Mouse (Mus musculus) testis, postnatal 14 days (tissue): ENCODE results near the gene Gm19345.

ENCODE experiments used
- DNase-seq: peaks from one replicate; pipeline ENCODE4 v3.0.0; 2021; ENCODE audit warnings: low spot score

Gm19345 gene

GRCm38 (mm10) chr7:19829694-19830093 is 22.1 kb upstream of the Gm19345 start:
- no peak for DNase-seq

DNA sequence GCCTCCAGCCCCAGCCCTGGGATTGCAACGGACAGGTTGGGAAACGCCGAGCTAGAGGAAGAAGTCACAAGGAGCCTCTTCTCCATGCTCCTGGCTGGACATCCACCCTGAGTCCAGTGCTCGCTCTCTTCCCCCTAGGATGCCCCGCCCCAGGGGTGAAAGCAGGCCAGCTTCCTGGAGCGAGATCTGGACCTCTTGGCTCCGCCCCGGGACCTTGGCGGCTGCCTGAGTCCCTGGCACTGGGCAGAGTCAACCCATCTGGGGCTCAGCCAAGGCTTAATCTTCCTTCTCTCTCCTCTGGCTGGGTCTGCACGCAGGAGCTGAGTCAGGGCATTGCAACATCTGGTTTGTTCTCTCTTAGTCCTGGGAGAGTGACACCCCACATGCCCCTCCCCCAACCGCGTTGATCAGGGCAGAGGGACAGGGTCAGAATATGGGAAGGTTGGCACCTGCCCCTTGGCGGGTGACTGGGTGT is 21.1 kb upstream of the Gm19345 start:
- DNase-seq: peak; percentile 88

DNA sequence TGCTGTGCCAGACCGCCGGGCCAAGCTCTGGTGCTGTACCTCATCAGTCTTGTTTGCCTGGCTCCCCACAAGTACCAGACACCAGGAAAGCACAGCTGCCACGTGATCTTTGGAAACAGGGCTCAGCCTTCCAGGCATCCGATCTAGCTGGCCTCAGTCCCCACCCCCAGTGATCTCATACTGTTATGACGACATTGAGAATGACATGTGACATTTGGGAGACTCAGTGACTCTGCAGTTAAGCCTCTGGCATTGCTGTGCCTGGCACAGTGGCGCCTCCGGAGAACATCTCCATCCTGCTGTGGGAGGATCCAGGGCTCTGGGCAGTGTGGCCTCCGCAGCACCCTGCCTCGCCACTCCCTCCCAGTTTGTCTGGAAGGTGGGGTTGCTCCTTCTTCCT is 20.0 kb upstream of the Gm19345 start:
- DNase-seq: no peak

DNA sequence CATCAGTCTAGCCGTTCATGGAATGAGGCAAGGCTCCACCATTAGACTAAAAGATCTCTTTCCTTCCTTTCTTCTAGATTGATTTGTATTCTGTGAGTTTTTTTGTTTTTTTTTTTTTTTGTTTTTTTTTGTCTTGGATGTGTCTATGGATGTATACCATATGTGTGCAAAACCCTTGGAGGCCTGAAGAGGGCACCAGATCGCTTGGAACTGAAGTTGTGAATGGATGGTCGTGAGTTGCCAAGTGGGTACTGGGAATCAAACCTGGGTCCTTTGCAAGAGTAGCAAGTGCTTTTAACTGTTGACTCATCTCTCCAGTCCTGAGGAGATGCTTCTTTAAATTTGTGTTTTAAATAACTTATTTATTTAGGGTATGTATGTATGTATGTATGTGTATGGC is 17.7 kb upstream of the Gm19345 start:
- no peak for DNase-seq

DNA sequence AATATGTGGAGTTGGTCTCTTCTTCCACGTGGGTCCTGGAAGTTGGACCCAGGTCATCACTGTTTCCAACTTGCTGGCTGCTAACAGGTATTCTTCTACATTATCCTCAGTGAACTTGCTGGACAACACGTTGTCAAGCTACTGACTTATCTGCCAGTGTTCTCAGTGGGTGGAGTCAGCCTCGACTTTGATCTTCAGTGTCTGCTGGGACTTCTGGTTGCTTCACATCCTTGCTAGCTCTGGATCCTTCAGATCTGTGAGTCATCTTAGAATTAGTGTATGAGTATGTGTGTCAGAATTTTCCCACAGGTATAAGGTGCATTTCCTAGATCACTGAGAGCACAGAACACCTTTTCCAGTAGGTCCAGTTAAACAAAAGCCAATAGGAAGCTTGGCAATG is 15.0 kb upstream of the Gm19345 start:
- DNase-seq: no peak

DNA sequence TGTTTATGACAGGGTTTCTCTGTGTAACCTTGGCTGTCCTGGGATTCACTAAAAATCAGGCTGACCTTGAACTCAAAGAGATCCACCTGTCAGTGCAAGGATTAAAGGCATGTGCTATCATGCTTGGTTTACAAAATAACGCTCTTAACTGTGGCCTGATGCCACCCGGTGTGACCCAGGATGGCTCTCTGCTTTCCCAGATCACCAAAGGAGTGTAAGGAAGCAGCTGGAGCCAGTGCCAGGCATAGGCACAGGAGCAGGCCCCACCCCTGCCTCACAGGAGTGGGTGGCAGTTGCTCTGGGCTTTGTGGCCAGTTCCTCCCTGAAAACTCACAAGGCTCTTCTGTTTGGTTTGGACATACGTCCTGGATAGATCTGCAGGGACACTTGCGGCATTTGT is 11.4 kb upstream of the Gm19345 start:
- DNase-seq: peak; percentile 63

- DNase-seq: no peak
These were observed 10.9 kb upstream of the Gm19345 start for GRCm38 (mm10) chr7:19840936-19841335.

DNA sequence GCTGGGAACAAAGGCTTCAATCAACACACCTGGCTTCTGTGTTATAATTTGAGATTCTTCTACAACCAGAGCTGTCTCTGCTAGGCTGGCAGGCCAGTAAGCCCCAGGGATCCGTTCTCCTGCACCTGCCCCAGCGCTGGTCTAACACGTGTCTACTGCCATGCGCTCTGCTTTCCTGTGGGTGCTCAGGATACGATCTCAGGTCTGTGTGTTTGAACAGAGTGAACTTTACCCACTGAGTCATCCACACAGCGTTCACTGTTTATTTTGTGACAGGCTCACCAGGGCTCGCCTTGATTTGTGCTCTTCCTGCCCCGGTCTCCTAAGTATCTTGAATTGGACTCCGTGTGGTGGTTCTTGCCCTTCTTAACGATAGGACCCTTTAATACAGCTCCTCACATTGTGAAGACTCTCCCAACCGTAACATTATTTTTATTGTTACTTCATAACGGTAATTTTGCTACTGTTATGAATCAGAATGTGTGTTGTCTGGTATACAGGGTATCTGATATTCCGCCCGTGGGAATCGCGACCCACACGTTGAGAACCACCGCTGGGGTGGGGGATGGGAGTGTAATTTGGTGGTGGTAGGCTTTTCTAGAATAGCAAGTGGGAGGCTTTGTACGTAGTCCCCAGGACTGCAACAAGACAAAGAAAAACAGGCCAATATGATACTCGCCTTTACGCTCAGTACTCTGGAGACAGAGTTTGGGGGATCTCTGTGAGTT is 10.0 kb upstream of the Gm19345 start:
- no peak for DNase-seq

DNA sequence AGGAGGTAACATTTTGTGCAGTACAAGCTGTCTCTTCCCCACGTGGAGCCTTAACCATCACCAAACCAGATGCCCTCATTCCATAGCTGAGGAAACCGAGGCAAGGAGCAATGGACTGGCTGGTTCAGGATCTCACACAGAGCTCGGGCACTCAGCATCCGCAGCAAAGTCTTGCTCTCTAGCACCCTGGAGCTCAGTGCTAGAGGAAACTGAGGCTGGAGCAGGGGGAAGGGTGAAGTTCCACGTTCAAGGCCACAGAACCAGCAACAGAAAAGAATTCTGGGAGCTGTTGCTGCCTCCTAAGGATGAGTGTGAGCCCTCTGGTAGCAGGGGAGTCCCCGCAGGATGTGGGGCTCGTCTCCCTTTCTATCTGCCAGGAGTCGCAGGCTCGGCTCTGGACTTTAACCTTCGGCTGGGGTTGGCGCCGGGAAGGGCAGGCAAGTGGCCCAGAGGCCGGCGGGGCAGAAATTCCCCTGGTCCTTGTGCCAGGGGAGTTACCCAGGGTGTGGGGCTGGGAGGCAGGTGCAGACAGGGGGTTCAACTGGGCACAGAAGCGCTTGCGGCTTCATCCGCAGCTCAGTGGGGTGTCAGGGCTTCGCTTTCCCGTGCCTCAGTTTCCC is 8.8 kb upstream of the Gm19345 start:
- DNase-seq: no peak

GRCm38 (mm10) chr7:19843561-19843960 is 8.2 kb upstream of the Gm19345 start:
- peak; percentile 64 for DNase-seq

- DNase-seq: no peak
These were observed 7.2 kb upstream of the Gm19345 start for GRCm38 (mm10) chr7:19844521-19845171.

DNA sequence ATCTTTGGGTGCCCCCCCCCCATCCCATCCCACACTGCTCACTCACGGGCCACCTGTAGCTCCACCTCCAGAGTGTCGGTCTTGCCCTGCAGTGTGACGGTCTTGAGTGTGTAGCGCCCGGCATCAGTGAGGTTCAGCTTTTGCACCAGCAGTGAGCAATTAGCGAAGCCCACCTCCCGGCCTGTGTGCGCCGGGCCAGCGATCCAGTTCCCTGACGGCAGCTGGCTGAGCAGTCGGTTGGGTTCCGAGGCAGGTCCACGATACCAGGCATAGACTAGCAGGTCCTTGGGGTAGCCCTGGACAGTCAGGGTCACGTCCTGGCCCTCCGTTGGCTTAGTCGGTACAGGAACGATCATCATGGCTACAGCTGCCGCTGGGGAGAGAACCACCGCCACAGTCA is 1.7 kb downstream of the Gm19345 start:
- DNase-seq: no peak

GRCm38 (mm10) chr7:19855663-19856062 is 3.9 kb downstream of the Gm19345 start:
- DNase-seq: no peak

- no peak for DNase-seq
These were observed 4.5 kb downstream of the Gm19345 start for GRCm38 (mm10) chr7:19856283-19856682.

GRCm38 (mm10) chr7:19859740-19860139 is 7.9 kb downstream of the Gm19345 start:
- no peak for DNase-seq

DNA sequence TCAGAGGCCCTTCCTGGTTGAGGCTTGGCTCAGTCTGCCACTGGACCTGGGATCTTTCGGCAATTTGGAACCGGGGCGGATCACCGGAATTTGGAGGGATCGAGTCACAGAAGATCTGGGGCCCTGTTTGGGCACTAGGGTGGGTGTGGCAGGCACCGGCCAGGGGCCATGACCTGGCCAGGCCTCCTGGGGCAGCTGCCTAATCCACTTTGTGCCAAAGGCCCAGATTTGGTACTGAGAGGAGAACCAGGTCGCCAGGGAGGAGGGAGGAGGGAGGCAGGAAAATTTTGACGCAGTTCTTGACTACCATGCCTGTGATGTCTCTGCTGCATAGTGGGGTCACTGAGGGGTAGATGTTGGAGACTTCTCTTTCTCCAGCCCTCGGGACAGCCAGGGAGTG is 9.4 kb downstream of the Gm19345 start, which contains the start of gene Ceacam16:
Ceacam16 (minus strand) TSS at position 101 of the 400 bp plus-strand sequence.
- DNase-seq: no peak

GRCm38 (mm10) chr7:19864241-19864640 is 12.4 kb downstream of the Gm19345 start:
- DNase-seq: peak; percentile 73

GRCm38 (mm10) chr7:19865246-19866036 is 13.6 kb downstream of the Gm19345 start:
- DNase-seq: peak; percentile 49

DNA sequence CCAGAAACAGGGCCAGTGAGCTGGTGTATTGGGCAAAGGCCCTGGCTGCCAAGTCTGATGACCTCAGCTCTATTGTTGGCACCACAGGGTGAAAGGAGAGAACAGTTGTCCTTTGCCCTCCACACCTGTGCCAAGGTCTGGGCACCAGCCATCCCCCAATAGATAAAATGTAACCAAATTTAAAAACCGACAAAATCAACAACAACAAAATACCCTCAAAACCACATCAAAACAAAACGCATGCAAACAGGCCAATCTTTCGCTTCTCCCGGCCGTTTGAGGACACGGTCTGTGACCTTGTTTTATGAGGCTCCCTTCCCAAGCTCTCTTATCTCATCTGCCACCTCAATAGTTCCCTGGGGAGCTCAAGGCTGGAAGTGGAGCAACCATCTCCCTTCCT is 14.7 kb downstream of the Gm19345 start:
- no peak for DNase-seq

GRCm38 (mm10) chr7:19867751-19868399 is 16.1 kb downstream of the Gm19345 start:
- no peak for DNase-seq

DNA sequence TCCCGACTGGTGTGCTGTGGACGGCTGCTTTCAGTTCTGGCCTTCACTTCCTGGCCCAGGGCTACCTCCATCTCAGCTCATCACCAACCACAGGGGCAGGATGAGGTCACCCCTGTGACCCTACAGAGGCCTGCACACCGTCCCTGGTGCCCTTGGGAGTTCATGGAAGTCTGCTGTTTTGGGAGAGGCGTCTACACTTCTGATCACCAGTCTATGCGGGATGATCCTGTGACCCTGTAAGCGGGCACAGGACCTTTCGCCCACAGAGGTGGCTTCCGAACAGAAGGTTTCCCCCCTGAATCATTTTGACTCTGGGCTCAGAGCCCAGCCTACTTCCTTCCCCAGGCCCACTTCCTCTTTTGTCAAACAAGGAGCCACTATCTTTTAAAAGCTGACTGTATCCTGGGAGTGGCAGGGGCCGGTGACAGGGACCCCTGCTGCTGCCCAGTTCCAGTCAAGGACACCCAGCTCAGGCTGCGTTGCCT is 19.4 kb downstream of the Gm19345 start:
- no peak for DNase-seq
